ENCODE assay signal across 9 mouse cellular contexts in genomic region chr19:7197445-7197844, GRCm38 (mm10). TPM values are rescaled to one million over a fixed set of nuclear protein-coding genes. Genes with fewer than 3 reads are reported as not detected.
DNase-seq lines count a peak whose midpoint lies in the region; ATAC-seq and TF ChIP-seq lines count a peak whose summit lies in the region.
"Had no signal": no experiment of that assay in that cellular context is flagged by ENCODE, and none has a peak within 500 bp of the region (broad histone marks: within the 10 kb centered on the region; RNA-seq: fewer than 3 reads in every experiment).

No protein-coding gene starts in this region.

- H3K4me2 ChIP-seq in liver, embryonic 12.5 days = no peak overlapping the region
- H3K4me2 ChIP-seq in liver, postnatal 0 days (ENCODE audit: low read depth, low read length) = no peak overlapping the region
- H3K4me2 ChIP-seq in liver, embryonic 14.5 days (ENCODE audit: low read depth) = no peak overlapping the region
- H3K4me2 ChIP-seq in stomach, embryonic 16.5 days (ENCODE audit: low read depth, low read length) = no peak overlapping the region
- H3K4me2 ChIP-seq: hindbrain, embryonic 15.5 days had no signal

- 92% methylated on average over 9 of the region's 9 CpGs for WGBS in liver, embryonic 12.5 days (ENCODE audit: insufficient replicate concordance)
- WGBS in liver, postnatal 0 days (ENCODE audit: insufficient replicate concordance) = 88% methylated on average over 9 of the region's 9 CpGs
- 85% methylated on average over 9 of the region's 9 CpGs for WGBS in liver, embryonic 14.5 days (ENCODE audit: insufficient replicate concordance)
- 80% methylated on average over 9 of the region's 9 CpGs for WGBS in stomach, embryonic 16.5 days

- no peak overlapping the region for H3K27ac ChIP-seq in liver, embryonic 12.5 days
- H3K27ac ChIP-seq in liver, postnatal 0 days (ENCODE audit: low read depth) = no peak overlapping the region
- H3K27ac ChIP-seq in liver, embryonic 14.5 days = no peak overlapping the region
- H3K27ac ChIP-seq in stomach, embryonic 16.5 days (ENCODE audit: low read length) = no peak overlapping the region
- H3K27ac ChIP-seq: hindbrain, embryonic 15.5 days had no signal

- H3K4me3 ChIP-seq in liver, embryonic 12.5 days = no peak overlapping the region
- H3K4me3 ChIP-seq in liver, postnatal 0 days (ENCODE audit: low read depth, low read length) = no peak overlapping the region
- H3K4me3 ChIP-seq in liver, embryonic 14.5 days (ENCODE audit: insufficient read depth in 1 of 2, low read depth in 2 of 2, low read length in 2 of 2) = no peak overlapping the region
- H3K4me3 ChIP-seq in stomach, embryonic 16.5 days (replicated peaks; ENCODE audit: low read length) = no peak overlapping the region
- H3K4me3 ChIP-seq: hindbrain, embryonic 15.5 days had no signal

- peak; percentile 33 for DNase-seq in adrenal gland, adult 2 months
- no peak for DNase-seq in adrenal gland, adult 8-10 months
- DNase-seq in liver, postnatal 0 days = no peak
- no peak for DNase-seq in liver, embryonic 14.5 days (ENCODE audit: low read depth in 3 of 3, low spot score in 3 of 3)
- no peak for DNase-seq in layer of hippocampus, adult 8-10 months (ENCODE audit: low spot score in 2 of 2)

- no peak for TF ChIP-seq EP300 in liver, postnatal 0 days (IDR thresholded peaks at IDR 0.05; ENCODE audit: low read depth)
- TF ChIP-seq EP300 in liver, embryonic 14.5 days (IDR thresholded peaks at IDR 0.05; ENCODE audit: low read depth) = no peak

- TF ChIP-seq CTCF in liver, postnatal 0 days (IDR thresholded peaks at IDR 0.05; ENCODE audit: low read depth) = no peak
- TF ChIP-seq CTCF in liver, embryonic 14.5 days (IDR thresholded peaks at IDR 0.05; ENCODE audit: low read depth) = no peak

- no peaks in the 10 kb centered on the region for H3K9me3 ChIP-seq in liver, embryonic 12.5 days (replicated peaks)
- no peaks in the 10 kb centered on the region for H3K9me3 ChIP-seq in liver, postnatal 0 days (ENCODE audit: low read length)
- no peaks in the 10 kb centered on the region for H3K9me3 ChIP-seq in liver, embryonic 14.5 days (ENCODE audit: control insufficient read depth, low read length)
- no peaks in the 10 kb centered on the region for H3K9me3 ChIP-seq in stomach, embryonic 16.5 days (replicated peaks; ENCODE audit: control insufficient read depth, low read length)
- H3K9me3 ChIP-seq: hindbrain, embryonic 15.5 days had no signal

- H3K36me3 ChIP-seq in liver, embryonic 12.5 days = peaks cover 57% of the 10 kb centered on the region
- H3K36me3 ChIP-seq in liver, postnatal 0 days (replicated peaks; ENCODE audit: insufficient read depth, low read length) = peaks cover 42% of the 10 kb centered on the region
- H3K36me3 ChIP-seq in liver, embryonic 14.5 days (replicated peaks; ENCODE audit: control insufficient read depth, insufficient read depth, low read depth) = peaks cover 25% of the 10 kb centered on the region
- peaks cover 13% of the 10 kb centered on the region; the same call in 1 of the 2 replicates for H3K36me3 ChIP-seq in stomach, embryonic 16.5 days (ENCODE audit: control insufficient read depth, insufficient read depth, low read length)

- peaks cover 7% of the 10 kb centered on the region for H3K27me3 ChIP-seq in liver, embryonic 12.5 days (replicated peaks)
- H3K27me3 ChIP-seq in liver, postnatal 0 days (ENCODE audit: insufficient read depth, low read length) = no peaks in the 10 kb centered on the region
- no peaks in the 10 kb centered on the region for H3K27me3 ChIP-seq in liver, embryonic 14.5 days (ENCODE audit: control insufficient read depth, insufficient read depth, low read length)
- H3K27me3 ChIP-seq in stomach, embryonic 16.5 days (ENCODE audit: control insufficient read depth, insufficient read depth, low read length) = no peaks in the 10 kb centered on the region
- H3K27me3 ChIP-seq: hindbrain, embryonic 15.5 days had no signal

- no peak overlapping the region for H3K9ac ChIP-seq in liver, embryonic 12.5 days
- no peak overlapping the region for H3K9ac ChIP-seq in liver, postnatal 0 days (replicated peaks)
- H3K9ac ChIP-seq in liver, embryonic 14.5 days (replicated peaks) = no peak overlapping the region
- no peak overlapping the region for H3K9ac ChIP-seq in stomach, embryonic 16.5 days (ENCODE audit: low read length)
- H3K9ac ChIP-seq: hindbrain, embryonic 15.5 days had no signal

- 0 out of 2 replicates have a peak, but pooled peaks have one; percentile 29 for ATAC-seq in liver, embryonic 12.5 days
- ATAC-seq in liver, postnatal 0 days = no peak
- ATAC-seq in liver, embryonic 14.5 days (ENCODE audit: insufficient read depth) = peak; percentile 19; the same call in 1 of the 2 replicates
- 0 out of 2 replicates have a peak, but pooled peaks have one; percentile 16 for ATAC-seq in stomach, embryonic 16.5 days (ENCODE audit: insufficient read depth, low FRiP score)
- no peak for ATAC-seq in frontal cortex, adult (ENCODE audit: low TSS enrichment)

- H3K4me1 ChIP-seq in liver, embryonic 12.5 days = peaks cover 24% of the 10 kb centered on the region
- H3K4me1 ChIP-seq in liver, postnatal 0 days (ENCODE audit: insufficient read depth) = peaks cover 8% of the 10 kb centered on the region
- H3K4me1 ChIP-seq in liver, embryonic 14.5 days (replicated peaks; ENCODE audit: control insufficient read depth in 2 of 2, insufficient read depth in 2 of 2, low read length in 1 of 2) = 0 out of 4 replicates have a peak, but pooled peaks cover 0 to 3% of the 10 kb centered on the region in 2 experiments
- peaks cover 6% of the 10 kb centered on the region; the same call in 1 of the 2 replicates for H3K4me1 ChIP-seq in stomach, embryonic 16.5 days (ENCODE audit: control insufficient read depth, insufficient read depth, low read length)

RNA-seq across cellular contexts. Expression of gene Otub1, which starts 8.7 kb away (rescaled TPM):
- 100 to 1,000 TPM; 130 to 138 TPM for total RNA-seq in adrenal gland, adult 2 months (2021)
- polyA plus RNA-seq in adrenal gland, adult 2 months (2012; rRNA removed) = 139 and 141 TPM in 2 replicates
- 100 to 1,000 TPM; 127 to 182 (median 149) TPM for total RNA-seq in adrenal gland, adult 8-10 months (2022)
- polyA plus RNA-seq in liver, embryonic 12.5 days (2016; fragmentation: Nextera tagmentation; extraction: Ambion mirVana) = 85.0 and 85.2 TPM in 2 replicates
- polyA plus RNA-seq in liver, postnatal 0 days (2015; fragmentation: Nextera tagmentation; extraction: Ambion mirVana) = 55.0 and 57.9 TPM in 2 replicates
- polyA plus RNA-seq in liver, embryonic 14.5 days (2012; rRNA removed) = 31.5 and 34.7 TPM in 2 replicates
- 50.5 and 52.4 TPM in 2 replicates for polyA plus RNA-seq in liver, embryonic 14.5 days (2014; fragmentation: Nextera tagmentation; extraction: Ambion mirVana)
- polyA plus RNA-seq in stomach, embryonic 16.5 days (2015; fragmentation: Nextera tagmentation; extraction: Ambion mirVana) = 157 and 169 TPM in 2 replicates
- total RNA-seq in layer of hippocampus, adult 8-10 months (2022) = 100 to 1,000 TPM; 277 to 297 (median 291) TPM

RNA-seq across cellular contexts. Expression of gene Cox8a, which starts 20.0 kb away (rescaled TPM):
- total RNA-seq in adrenal gland, adult 2 months (2021) = 1,000 to 10,000 TPM; 1,087 to 1,191 TPM
- 2,774 and 3,841 TPM in 2 replicates for polyA plus RNA-seq in adrenal gland, adult 2 months (2012; rRNA removed)
- total RNA-seq in adrenal gland, adult 8-10 months (2022) = 100 to 1,000 TPM; 725 to 927 (median 846) TPM
- polyA plus RNA-seq in liver, embryonic 12.5 days (2016; fragmentation: Nextera tagmentation; extraction: Ambion mirVana) = 915 and 936 TPM in 2 replicates
- 1,162 and 1,195 TPM in 2 replicates for polyA plus RNA-seq in liver, postnatal 0 days (2015; fragmentation: Nextera tagmentation; extraction: Ambion mirVana)
- 282 and 547 TPM in 2 replicates for polyA plus RNA-seq in liver, embryonic 14.5 days (2012; rRNA removed)
- polyA plus RNA-seq in liver, embryonic 14.5 days (2014; fragmentation: Nextera tagmentation; extraction: Ambion mirVana) = 803 and 809 TPM in 2 replicates
- 986 and 1,009 TPM in 2 replicates for polyA plus RNA-seq in stomach, embryonic 16.5 days (2015; fragmentation: Nextera tagmentation; extraction: Ambion mirVana)
- total RNA-seq in layer of hippocampus, adult 8-10 months (2022) = 1,000 to 10,000 TPM; 1,017 to 1,089 (median 1,062) TPM

RNA-seq across cellular contexts. Expression of gene Naa40, which starts 43.5 kb away (rescaled TPM):
- total RNA-seq in adrenal gland, adult 2 months (2021) = 10 to 100 TPM; 18.5 to 19.9 TPM
- polyA plus RNA-seq in adrenal gland, adult 2 months (2012; rRNA removed) = 18.0 and 19.9 TPM in 2 replicates
- total RNA-seq in adrenal gland, adult 8-10 months (2022) = 10 to 100 TPM; 20.9 to 27.4 (median 24.4) TPM
- 42.0 and 44.8 TPM in 2 replicates for polyA plus RNA-seq in liver, embryonic 12.5 days (2016; fragmentation: Nextera tagmentation; extraction: Ambion mirVana)
- polyA plus RNA-seq in liver, postnatal 0 days (2015; fragmentation: Nextera tagmentation; extraction: Ambion mirVana) = 14.7 and 16.5 TPM in 2 replicates
- 16.1 and 18.0 TPM in 2 replicates for polyA plus RNA-seq in liver, embryonic 14.5 days (2012; rRNA removed)
- 23.1 and 24.9 TPM in 2 replicates for polyA plus RNA-seq in liver, embryonic 14.5 days (2014; fragmentation: Nextera tagmentation; extraction: Ambion mirVana)
- 46.9 and 50.4 TPM in 2 replicates for polyA plus RNA-seq in stomach, embryonic 16.5 days (2015; fragmentation: Nextera tagmentation; extraction: Ambion mirVana)
- total RNA-seq in layer of hippocampus, adult 8-10 months (2022) = 10 to 100 TPM; 34.6 to 44.2 (median 36.6) TPM

Comparison
In these comparisons a context has a peak if more than half of its experiments do, and no peak if none do; other contexts are left out.
1. ATAC-seq: peak in liver, embryonic 12.5 days (single experiment), liver, embryonic 14.5 days (single experiment) and stomach, embryonic 16.5 days (single experiment); none in liver, postnatal 0 days (single experiment) and frontal cortex, adult (single experiment).